ENCODE assay signal across 22 mouse cellular contexts in the genomic region with DNA sequence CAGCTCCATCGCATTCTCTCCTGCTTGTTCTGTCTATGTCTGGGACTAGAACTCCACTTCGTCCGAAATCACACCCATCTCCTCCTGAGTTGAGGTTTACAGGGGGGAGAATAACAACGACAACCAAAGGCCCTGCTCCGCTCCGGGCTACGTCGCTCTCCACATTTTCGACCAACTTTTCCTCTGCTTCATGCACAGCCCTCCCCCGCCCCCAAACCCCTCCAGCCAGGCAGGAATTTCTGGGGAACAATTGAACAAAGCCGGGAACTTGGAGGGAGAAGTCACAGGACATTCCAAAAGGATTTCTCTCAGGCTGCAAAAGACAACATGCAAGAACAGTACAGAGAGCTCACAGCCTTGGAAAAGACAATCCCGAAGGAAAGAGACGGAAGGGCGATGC. TPM values are rescaled to one million over a fixed set of nuclear protein-coding genes. Genes with fewer than 3 reads are reported as not detected.
A peak's percentile ranks its signal among the peaks of the same experiment; 100 is the strongest.
DNase-seq lines count a peak whose midpoint lies in the region; ATAC-seq and TF ChIP-seq lines count a peak whose summit lies in the region.
"Had no signal": no experiment of that assay in that cellular context is flagged by ENCODE, and none has a peak within 500 bp of the region (broad histone marks: within the 10 kb centered on the region; RNA-seq: fewer than 3 reads in every experiment).

No protein-coding gene starts in this region.

- TF ChIP-seq EP300 in heart, adult 2 months (IDR thresholded peaks at IDR 0.05; ENCODE audit: insufficient read depth, low read depth, low read length): no peak

- no peaks in the 10 kb centered on the region for H3K27me3 ChIP-seq in heart, adult 2 months (ENCODE audit: control insufficient read depth, insufficient read depth, low read length)
- H3K27me3 ChIP-seq in hindbrain, embryonic 11.5 days (ENCODE audit: control insufficient read depth, insufficient read depth, low read length): no peaks in the 10 kb centered on the region
- H3K27me3 ChIP-seq in hindbrain, postnatal 0 days (ENCODE audit: insufficient read depth, low read length): no peaks in the 10 kb centered on the region
- H3K27me3 ChIP-seq in E14TG2a.4 (ENCODE audit: insufficient read depth, low read length): 0 out of 2 replicates have a peak, but pooled peaks cover 3% of the 10 kb centered on the region
- H3K27me3 ChIP-seq in embryonic facial prominence, embryonic 12.5 days: no peaks in the 10 kb centered on the region
- H3K27me3 ChIP-seq in thymus, adult 2 months (ENCODE audit: control insufficient read depth, insufficient read depth, low read length): no peaks in the 10 kb centered on the region
- H3K27me3 ChIP-seq: forebrain, embryonic 12.5 days had no signal

- no peak for TF ChIP-seq POLR2A in heart, adult 2 months (IDR thresholded peaks at IDR 0.05; ENCODE audit: insufficient read depth, low read depth, low read length)
- no peak for TF ChIP-seq POLR2A in thymus, adult 2 months (IDR thresholded peaks at IDR 0.05; ENCODE audit: control insufficient read depth, extremely low read depth, insufficient read depth, low read length, poor library complexity)

- no peaks in the 10 kb centered on the region for H3K9me3 ChIP-seq in hindbrain, embryonic 11.5 days (ENCODE audit: control insufficient read depth, low read length)
- H3K9me3 ChIP-seq in hindbrain, postnatal 0 days (ENCODE audit: low read length): no peaks in the 10 kb centered on the region
- H3K9me3 ChIP-seq in E14TG2a.4 (ENCODE audit: low read length): no peaks in the 10 kb centered on the region
- H3K9me3 ChIP-seq in embryonic facial prominence, embryonic 12.5 days: no peaks in the 10 kb centered on the region
- H3K9me3 ChIP-seq: forebrain, embryonic 12.5 days; G1E had no signal

- ATAC-seq in hindbrain, embryonic 11.5 days (ENCODE audit: low FRiP score): no peak
- no peak for ATAC-seq in hindbrain, postnatal 0 days
- ATAC-seq in embryonic facial prominence, embryonic 12.5 days (ENCODE audit: insufficient number of reproducible peaks, insufficient read depth, low FRiP score, low TSS enrichment): no peak
- ATAC-seq: hindbrain, embryonic 16.5 days had no signal

- WGBS in heart, adult 2 months: 54% methylated on average over 14 of the region's 14 CpGs
- 63% methylated on average over 14 of the region's 14 CpGs for WGBS in hindbrain, embryonic 11.5 days
- 60% methylated on average over 14 of the region's 14 CpGs for WGBS in hindbrain, postnatal 0 days
- 62% methylated on average over 14 of the region's 14 CpGs for WGBS in embryonic facial prominence, embryonic 12.5 days
- 90% methylated on average over 14 of the region's 14 CpGs for WGBS in thymus, adult 2 months

- intact Hi-C loops in heart, adult 2 months (cut with DNase I): no loop called here
- intact Hi-C loops in left cerebral cortex, postnatal 4 days (cut with DNase I): no loop called here

- H3K4me2 ChIP-seq in hindbrain, embryonic 11.5 days (replicated peaks; ENCODE audit: low read depth, low read length): no peak overlapping the region
- H3K4me2 ChIP-seq in hindbrain, postnatal 0 days (ENCODE audit: low read depth, low read length): no peak overlapping the region
- no peak overlapping the region for H3K4me2 ChIP-seq in embryonic facial prominence, embryonic 12.5 days (replicated peaks)
- H3K4me2 ChIP-seq: forebrain, embryonic 12.5 days had no signal

- H3K9ac ChIP-seq in heart, adult 2 months (ENCODE audit: low read depth, low read length): 0 out of 2 replicates have a peak overlapping the region, but pooled peaks have one; percentile 19
- 0 out of 2 replicates have a peak overlapping the region, but pooled peaks have one; percentile 2 for H3K9ac ChIP-seq in hindbrain, embryonic 11.5 days (ENCODE audit: low read depth, low read length)
- no peak overlapping the region for H3K9ac ChIP-seq in hindbrain, postnatal 0 days (replicated peaks; ENCODE audit: low read length)
- no peak overlapping the region for H3K9ac ChIP-seq in embryonic facial prominence, embryonic 12.5 days
- H3K9ac ChIP-seq: forebrain, embryonic 12.5 days; liver, embryonic 14.5 days had no signal

- peaks cover 19% of the 10 kb centered on the region for H3K4me1 ChIP-seq in heart, adult 2 months (ENCODE audit: control insufficient read depth, insufficient read depth, low read length)
- no peaks in the 10 kb centered on the region for H3K4me1 ChIP-seq in hindbrain, embryonic 11.5 days (replicated peaks; ENCODE audit: control insufficient read depth, insufficient read depth, low read length)
- H3K4me1 ChIP-seq in hindbrain, postnatal 0 days (ENCODE audit: insufficient read depth, low read length): no peaks in the 10 kb centered on the region
- peaks cover 83% of the 10 kb centered on the region for H3K4me1 ChIP-seq in E14TG2a.4 (replicated peaks; ENCODE audit: low read depth, low read length)
- H3K4me1 ChIP-seq in embryonic facial prominence, embryonic 12.5 days: peaks cover 9% of the 10 kb centered on the region
- H3K4me1 ChIP-seq in thymus, adult 2 months (replicated peaks; ENCODE audit: control insufficient read depth, insufficient read depth, low read length): peaks cover 22% of the 10 kb centered on the region

- no peaks in the 10 kb centered on the region for H3K36me3 ChIP-seq in heart, adult 2 months (ENCODE audit: control insufficient read depth, insufficient read depth, low read length)
- no peaks in the 10 kb centered on the region for H3K36me3 ChIP-seq in hindbrain, embryonic 11.5 days (ENCODE audit: control insufficient read depth, insufficient read depth, low read length)
- no peaks in the 10 kb centered on the region for H3K36me3 ChIP-seq in hindbrain, postnatal 0 days (ENCODE audit: insufficient read depth, low read length)
- H3K36me3 ChIP-seq in E14TG2a.4 (ENCODE audit: insufficient read depth, low read length): no peaks in the 10 kb centered on the region
- no peaks in the 10 kb centered on the region for H3K36me3 ChIP-seq in embryonic facial prominence, embryonic 12.5 days
- no peaks in the 10 kb centered on the region for H3K36me3 ChIP-seq in thymus, adult 2 months (ENCODE audit: control insufficient read depth, insufficient read depth, low read length)
- H3K36me3 ChIP-seq: forebrain, embryonic 12.5 days; G1E had no signal

- no peak overlapping the region for H3K4me3 ChIP-seq in heart, adult 2 months
- H3K4me3 ChIP-seq in hindbrain, embryonic 11.5 days (ENCODE audit: low read depth, low read length): no peak overlapping the region
- H3K4me3 ChIP-seq in hindbrain, postnatal 0 days (ENCODE audit: low read length): no peak overlapping the region
- peak overlapping the region; percentile 27; the same call in 1 of the 2 replicates for H3K4me3 ChIP-seq in E14TG2a.4 (replicated peaks; ENCODE audit: low read length)
- no peak overlapping the region for H3K4me3 ChIP-seq in embryonic facial prominence, embryonic 12.5 days
- H3K4me3 ChIP-seq in thymus, adult 2 months (ENCODE audit: control insufficient read depth, insufficient read depth, low read length): no peak overlapping the region
- H3K4me3 ChIP-seq: forebrain, embryonic 12.5 days had no signal

- TF ChIP-seq CTCF in heart, adult 2 months (IDR thresholded peaks at IDR 0.05): no peak
- TF ChIP-seq CTCF in hindbrain, postnatal 0 days (IDR thresholded peaks at IDR 0.05; ENCODE audit: low read depth): no peak
- no peak for TF ChIP-seq CTCF in E14TG2a.4 (conservative IDR thresholded peaks at IDR 0.05; ENCODE audit: low read length)
- TF ChIP-seq CTCF in thymus, adult 2 months (IDR thresholded peaks at IDR 0.05; ENCODE audit: borderline replicate concordance, control insufficient read depth, extremely low read depth, insufficient read depth, low read length, poor library complexity): no peak

- peak overlapping the region; percentile 41; the same call in 1 of the 2 replicates for H3K27ac ChIP-seq in heart, adult 2 months
- H3K27ac ChIP-seq in hindbrain, embryonic 11.5 days (ENCODE audit: low read depth, low read length): no peak overlapping the region
- H3K27ac ChIP-seq in hindbrain, postnatal 0 days: no peak overlapping the region
- H3K27ac ChIP-seq in embryonic facial prominence, embryonic 12.5 days: peak overlapping the region; percentile 41; the same call in 1 of the 2 replicates
- no peak overlapping the region for H3K27ac ChIP-seq in thymus, adult 2 months (ENCODE audit: control insufficient read depth, insufficient read depth, low read length)
- H3K27ac ChIP-seq: forebrain, embryonic 12.5 days; liver, embryonic 14.5 days had no signal

- DNase-seq in heart, adult 2 months: no peak
- DNase-seq in heart, adult 8-10 months (ENCODE audit: low spot score): no peak
- no peak for DNase-seq in hindbrain, embryonic 11.5 days (ENCODE audit: low spot score)
- DNase-seq in hindbrain, postnatal 0 days (ENCODE audit: low spot score): no peak
- DNase-seq in thymus, adult 2 months: no peak
- no peak for DNase-seq in left cerebral cortex, postnatal 4 days
- DNase-seq: adrenal gland, postnatal 25 days; cerebellum, postnatal 10 days; kidney, adult 2 months; lung, postnatal 4 days; midbrain, embryonic 14.5 days had no signal

- no peaks in the 10 kb centered on the region for H3K79me2 ChIP-seq in heart, adult 2 months (replicated peaks; ENCODE audit: control insufficient read depth, insufficient read depth, low read length)

RNA-seq across cellular contexts. Expression of a gene that starts 7.6 kb away (rescaled TPM):
- not detected for total RNA-seq in heart, adult 2 months (2021)
- polyA plus RNA-seq in heart, adult 2 months (2012; rRNA removed): 0.38 and 0.57 TPM in 2 replicates
- total RNA-seq in heart, adult 8-10 months (2022): not detected
- polyA plus RNA-seq in hindbrain, embryonic 11.5 days (2014; fragmentation: Nextera tagmentation; extraction: Ambion mirVana): not detected in 2 replicates
- not detected in 2 replicates for total RNA-seq in hindbrain, postnatal 0 days (2014; rRNA removed)
- not detected in 2 replicates for polyA plus RNA-seq in hindbrain, postnatal 0 days (2015; fragmentation: Nextera tagmentation; extraction: Ambion mirVana)
- not detected in 2 replicates for polyA plus RNA-seq in embryonic facial prominence, embryonic 12.5 days (2016; fragmentation: Nextera tagmentation; extraction: Ambion mirVana)
- polyA plus RNA-seq in thymus, adult 2 months (2012; rRNA removed): 0.22 TPM in 1 of 2 replicates, not detected in the other
- total RNA-seq in left cerebral cortex, postnatal 4 days (2021): not detected
- total RNA-seq: adrenal gland, postnatal 25 days; gastrocnemius, adult 18-20 months; layer of hippocampus, postnatal 14 days; left cerebral cortex, postnatal 25 days had no signal
- polyA plus RNA-seq: forebrain, embryonic 12.5 days; G1E; hindbrain, embryonic 16.5 days; liver, embryonic 14.5 days; midbrain, embryonic 14.5 days; neural tube, embryonic 11.5 days; stomach, embryonic 14.5 days had no signal

RNA-seq across cellular contexts. Expression of a gene that starts 7.9 kb away (rescaled TPM):
- 100 to 1,000 TPM; 174 to 190 TPM for total RNA-seq in heart, adult 2 months (2021)
- 86.7 and 114 TPM in 2 replicates for polyA plus RNA-seq in heart, adult 2 months (2012; rRNA removed)
- total RNA-seq in heart, adult 8-10 months (2022): 100 to 1,000 TPM; 124 to 205 (median 189) TPM
- polyA plus RNA-seq in hindbrain, embryonic 11.5 days (2014; fragmentation: Nextera tagmentation; extraction: Ambion mirVana): 14.7 and 18.1 TPM in 2 replicates
- total RNA-seq in hindbrain, postnatal 0 days (2014; rRNA removed): 37.8 and 39.2 TPM in 2 replicates
- 3.5 and 3.7 TPM in 2 replicates for polyA plus RNA-seq in hindbrain, postnatal 0 days (2015; fragmentation: Nextera tagmentation; extraction: Ambion mirVana)
- 19.0 and 19.7 TPM in 2 replicates for polyA plus RNA-seq in embryonic facial prominence, embryonic 12.5 days (2016; fragmentation: Nextera tagmentation; extraction: Ambion mirVana)
- polyA plus RNA-seq in thymus, adult 2 months (2012; rRNA removed): 21.6 and 25.6 TPM in 2 replicates
- total RNA-seq in left cerebral cortex, postnatal 4 days (2021): 10 to 100 TPM; 14.9 to 15.0 TPM
- polyA plus RNA-seq: G1E had no signal

RNA-seq across cellular contexts. Expression of a gene that starts 30.3 kb away (rescaled TPM):
- total RNA-seq in heart, adult 2 months (2021): not detected
- polyA plus RNA-seq in heart, adult 2 months (2012; rRNA removed): 0.32 TPM in 1 of 2 replicates, not detected in the other
- not detected for total RNA-seq in heart, adult 8-10 months (2022)
- not detected in 2 replicates for polyA plus RNA-seq in hindbrain, embryonic 11.5 days (2014; fragmentation: Nextera tagmentation; extraction: Ambion mirVana)
- not detected in 2 replicates for total RNA-seq in hindbrain, postnatal 0 days (2014; rRNA removed)
- not detected in 2 replicates for polyA plus RNA-seq in hindbrain, postnatal 0 days (2015; fragmentation: Nextera tagmentation; extraction: Ambion mirVana)
- polyA plus RNA-seq in embryonic facial prominence, embryonic 12.5 days (2016; fragmentation: Nextera tagmentation; extraction: Ambion mirVana): not detected in 2 replicates
- 1.1 and 1.4 TPM in 2 replicates for polyA plus RNA-seq in thymus, adult 2 months (2012; rRNA removed)
- total RNA-seq in left cerebral cortex, postnatal 4 days (2021): not detected
- total RNA-seq: adrenal gland, postnatal 25 days; G1E; layer of hippocampus, postnatal 14 days; left cerebral cortex, postnatal 25 days had no signal
- polyA plus RNA-seq: forebrain, embryonic 12.5 days; G1E; hindbrain, embryonic 16.5 days; kidney, adult 2 months; midbrain, embryonic 14.5 days; neural tube, embryonic 11.5 days; stomach, embryonic 14.5 days had no signal

RNA-seq across cellular contexts. Expression of a gene that starts 51.1 kb away (rescaled TPM):
- total RNA-seq in heart, adult 2 months (2021): not detected
- not detected in 2 replicates for polyA plus RNA-seq in heart, adult 2 months (2012; rRNA removed)
- total RNA-seq in heart, adult 8-10 months (2022): not detected
- polyA plus RNA-seq in hindbrain, embryonic 11.5 days (2014; fragmentation: Nextera tagmentation; extraction: Ambion mirVana): not detected in 2 replicates
- total RNA-seq in hindbrain, postnatal 0 days (2014; rRNA removed): not detected in 2 replicates
- polyA plus RNA-seq in hindbrain, postnatal 0 days (2015; fragmentation: Nextera tagmentation; extraction: Ambion mirVana): not detected in 2 replicates
- not detected in 2 replicates for polyA plus RNA-seq in embryonic facial prominence, embryonic 12.5 days (2016; fragmentation: Nextera tagmentation; extraction: Ambion mirVana)
- polyA plus RNA-seq in thymus, adult 2 months (2012; rRNA removed): not detected in 2 replicates
- not detected for total RNA-seq in left cerebral cortex, postnatal 4 days (2021)
- total RNA-seq: adrenal gland, postnatal 25 days; G1E; gastrocnemius, adult 18-20 months; layer of hippocampus, postnatal 14 days; left cerebral cortex, postnatal 25 days had no signal
- polyA plus RNA-seq: forebrain, embryonic 12.5 days; G1E; hindbrain, embryonic 16.5 days; kidney, adult 2 months; liver, embryonic 14.5 days; midbrain, embryonic 14.5 days; neural tube, embryonic 11.5 days; stomach, embryonic 14.5 days had no signal

Comparison
In these comparisons a context has a peak if more than half of its experiments do, and no peak if none do; other contexts are left out.
1. H3K9ac ChIP-seq: peak in heart, adult 2 months (single experiment) and hindbrain, embryonic 11.5 days (single experiment); none in hindbrain, postnatal 0 days (single experiment) and embryonic facial prominence, embryonic 12.5 days (single experiment).
2. H3K27ac ChIP-seq: peak in heart, adult 2 months (single experiment) and embryonic facial prominence, embryonic 12.5 days (single experiment); none in hindbrain, embryonic 11.5 days (single experiment), hindbrain, postnatal 0 days (single experiment) and thymus, adult 2 months (single experiment).